Mouse (Mus musculus): Measurements from ENCODE around the gene 4931406C07Rik.
A peak's percentile ranks its signal among the peaks of the same experiment; 100 is the strongest.

Gene 4931406C07Rik

GRCm38 (mm10) chr9:15288402-15288801 lies 17.8 kb downstream of the 4931406C07Rik start:
- DNase-seq (ENCODE audit: low spot score) = no peak

GRCm38 (mm10) chr9:15287846-15288245 lies 18.4 kb downstream of the 4931406C07Rik start:
- no peak for DNase-seq (ENCODE audit: low spot score)

- DNase-seq (ENCODE audit: low spot score) = no peak
Observed at GRCm38 (mm10) chr9:15285443-15285842, 20.8 kb downstream of the 4931406C07Rik start.

- DNase-seq (ENCODE audit: low spot score) = no peak
Observed at GRCm38 (mm10) chr9:15280491-15280879, 25.8 kb downstream of the 4931406C07Rik start.

GRCm38 (mm10) chr9:15279649-15280490 lies 26.4 kb downstream of the 4931406C07Rik start, which contains the start of gene Med17:
Gene Med17 (minus strand): TSS chr9:15279931.
- peak; percentile 93 for DNase-seq (ENCODE audit: low spot score)

- DNase-seq (ENCODE audit: low spot score) = no peak
Observed at GRCm38 (mm10) chr9:15279139-15279648, 27.1 kb downstream of the 4931406C07Rik start.

GRCm38 (mm10) chr9:15278343-15278742 lies 27.9 kb downstream of the 4931406C07Rik start:
- no peak for DNase-seq (ENCODE audit: low spot score)

GRCm38 (mm10) chr9:15276855-15277254 lies 29.4 kb downstream of the 4931406C07Rik start:
- DNase-seq (ENCODE audit: low spot score) = no peak

GRCm38 (mm10) chr9:15273981-15274380 lies 32.3 kb downstream of the 4931406C07Rik start:
- DNase-seq (ENCODE audit: low spot score) = no peak

GRCm38 (mm10) chr9:15263487-15263886 lies 42.8 kb downstream of the 4931406C07Rik start:
- DNase-seq (ENCODE audit: low spot score) = no peak

GRCm38 (mm10) chr9:15261980-15262379 lies 44.3 kb downstream of the 4931406C07Rik start:
- no peak for DNase-seq (ENCODE audit: low spot score)

GRCm38 (mm10) chr9:15256214-15256613 lies 50.0 kb downstream of the 4931406C07Rik start:
- DNase-seq (ENCODE audit: low spot score) = no peak

- DNase-seq (ENCODE audit: low spot score) = no peak
Observed at GRCm38 (mm10) chr9:15254501-15254900, 51.7 kb downstream of the 4931406C07Rik start.

GRCm38 (mm10) chr9:15252196-15252595 lies 54.1 kb downstream of the 4931406C07Rik start:
- DNase-seq (ENCODE audit: low spot score) = no peak

GRCm38 (mm10) chr9:15250376-15250775 lies 55.9 kb downstream of the 4931406C07Rik start:
- DNase-seq (ENCODE audit: low spot score) = no peak

- DNase-seq (ENCODE audit: low spot score) = no peak
Observed at GRCm38 (mm10) chr9:15245319-15246075, 60.8 kb downstream of the 4931406C07Rik start.

- DNase-seq (ENCODE audit: low spot score) = no peak
Observed at GRCm38 (mm10) chr9:15242130-15242529, 64.1 kb downstream of the 4931406C07Rik start.

- peak; percentile 64 for DNase-seq (ENCODE audit: low spot score)
Observed at GRCm38 (mm10) chr9:15241596-15241939, 64.7 kb downstream of the 4931406C07Rik start.

- no peak for DNase-seq (ENCODE audit: low spot score)
Observed at GRCm38 (mm10) chr9:15240863-15241595, 65.2 kb downstream of the 4931406C07Rik start.

- no peak for DNase-seq (ENCODE audit: low spot score)
Observed at GRCm38 (mm10) chr9:15240006-15240405, 66.2 kb downstream of the 4931406C07Rik start.

- peak; percentile 31 for DNase-seq (ENCODE audit: low spot score)
Observed at GRCm38 (mm10) chr9:15239042-15239925, 67.0 kb downstream of the 4931406C07Rik start, which contains the start of gene Vstm5. Gene Vstm5 (plus strand): TSS chr9:15239045.
